Mouse (Mus musculus): Measurements from ENCODE around the gene Cyp4f39. TPM values are rescaled to one million over a fixed set of nuclear protein-coding genes. Genes with fewer than 3 reads are reported as not detected.

Cyp4f39 gene
- total RNA-seq (2014; fragmentation: Nextera tagmentation) (not detected in 2 replicates), total RNA-seq (2017) (0.12 and 0.27 TPM in 2 replicates), polyA plus RNA-seq (2012) (not detected in 2 replicates)

- Histone ChIP-seq H3K4me1 (ENCODE audit: insufficient read depth, low read depth, low read length) (peaks cover 4% of the 10 kb centered on the region; the same call in 1 of the 2 replicates), H3K4me3 (ENCODE audit: low read depth, low read length) (no peak within 1 kb of the TSS), H3K36me3 (replicated peaks) (no peaks in the 10 kb centered on the region), H3K9me3 (replicated peaks) (peaks cover 2% of the 10 kb centered on the region), H3K27me3 (ENCODE audit: insufficient read depth, low read length) (no peaks in the 10 kb centered on the region; the same call in 1 of the 2 replicates)
- ATAC-seq (ENCODE audit: extremely low read depth, insufficient number of reproducible peaks, low FRiP score, poor library complexity, severe bottlenecking) (no peak), DNase-seq (ENCODE audit: low spot score) (no peak)
- no peak for TF ChIP-seq TAL1 (conservative IDR thresholded peaks at IDR 0.05; ENCODE audit: low read depth, low read length)
- TF ChIP-seq CTCF (IDR thresholded peaks at IDR 0.05; ENCODE audit: low read depth, low read length), result no peak
- no peak for TF ChIP-seq GATA1 (IDR thresholded peaks at IDR 0.05; ENCODE audit: borderline replicate concordance, low read length)
- TF ChIP-seq POLR2AphosphoS5 (IDR thresholded peaks at IDR 0.05; ENCODE audit: insufficient replicate concordance, low read depth, low read length), result no peak
- TF ChIP-seq GATA2 (IDR thresholded peaks at IDR 0.05; ENCODE audit: borderline replicate concordance, low read depth, low read length), result no peak
Measured at GRCm38 (mm10) chr17:32452482-32452881, at the start of gene Cyp4f39. Cyp4f39 (plus strand) TSS chr17:32452723.

GRCm38 (mm10) chr17:32402779-32403157, 49.8 kb upstream of the Cyp4f39 start:
- no peak overlapping the region for H3K4me3 ChIP-seq (ENCODE audit: low read depth, low read length)
- TF ChIP-seq POLR2AphosphoS5 (IDR thresholded peaks at IDR 0.05; ENCODE audit: insufficient replicate concordance, low read depth, low read length) (no peak), GATA1 (IDR thresholded peaks at IDR 0.05; ENCODE audit: borderline replicate concordance, low read length) (no peak), CTCF (IDR thresholded peaks at IDR 0.05; ENCODE audit: low read depth, low read length) (no peak), GATA2 (IDR thresholded peaks at IDR 0.05; ENCODE audit: borderline replicate concordance, low read depth, low read length) (no peak), TAL1 (conservative IDR thresholded peaks at IDR 0.05; ENCODE audit: low read depth, low read length) (no peak)

GRCm38 (mm10) chr17:32403417-32403816, 49.1 kb upstream of the Cyp4f39 start, which contains the start of gene Rasal3:
Rasal3 (minus strand) TSS chr17:32403583.
- ATAC-seq (ENCODE audit: extremely low read depth, insufficient number of reproducible peaks, low FRiP score, poor library complexity, severe bottlenecking) (no peak), DNase-seq (ENCODE audit: low spot score) (no peak)
- H3K4me3 ChIP-seq (ENCODE audit: low read depth, low read length), result no peak within 1 kb of the TSS
- H3K27me3 ChIP-seq (ENCODE audit: insufficient read depth, low read length), result peaks cover 16% of the 10 kb centered on the region
- no peak for TF ChIP-seq POLR2AphosphoS5 (IDR thresholded peaks at IDR 0.05; ENCODE audit: insufficient replicate concordance, low read depth, low read length)
- TF ChIP-seq CTCF (IDR thresholded peaks at IDR 0.05; ENCODE audit: low read depth, low read length), result no peak
- TF ChIP-seq GATA1 (IDR thresholded peaks at IDR 0.05; ENCODE audit: borderline replicate concordance, low read length), result no peak
- TF ChIP-seq GATA2 (IDR thresholded peaks at IDR 0.05; ENCODE audit: borderline replicate concordance, low read depth, low read length), result no peak
- no peak for TF ChIP-seq TAL1 (conservative IDR thresholded peaks at IDR 0.05; ENCODE audit: low read depth, low read length)
- no peaks in the 10 kb centered on the region for H3K36me3 ChIP-seq (replicated peaks)
- no peaks in the 10 kb centered on the region for H3K4me1 ChIP-seq (ENCODE audit: insufficient read depth, low read depth, low read length)
- H3K9me3 ChIP-seq (replicated peaks), result no peaks in the 10 kb centered on the region

More at GRCm38 (mm10) chr17:32402779-32403157, 49.8 kb upstream of the Cyp4f39 start:
- H3K36me3 ChIP-seq (replicated peaks), result no peaks in the 10 kb centered on the region
- DNase-seq (ENCODE audit: low spot score) (no peak), ATAC-seq (ENCODE audit: extremely low read depth, insufficient number of reproducible peaks, low FRiP score, poor library complexity, severe bottlenecking) (peak; percentile 63)
- H3K27me3 ChIP-seq (ENCODE audit: insufficient read depth, low read length), result peaks cover 16% of the 10 kb centered on the region
- no peaks in the 10 kb centered on the region for H3K4me1 ChIP-seq (ENCODE audit: insufficient read depth, low read depth, low read length)
- H3K9me3 ChIP-seq (replicated peaks), result no peaks in the 10 kb centered on the region

GRCm38 (mm10) chr17:32411898-32412297, 40.6 kb upstream of the Cyp4f39 start:
- H3K4me1 ChIP-seq (ENCODE audit: insufficient read depth, low read depth, low read length), result no peaks in the 10 kb centered on the region
- no peaks in the 10 kb centered on the region for H3K9me3 ChIP-seq (replicated peaks)
- H3K36me3 ChIP-seq (replicated peaks), result no peaks in the 10 kb centered on the region
- no peak for DNase-seq (ENCODE audit: low spot score)
- TF ChIP-seq TAL1 (conservative IDR thresholded peaks at IDR 0.05; ENCODE audit: low read depth, low read length), result no peak
- no peak for TF ChIP-seq GATA2 (IDR thresholded peaks at IDR 0.05; ENCODE audit: borderline replicate concordance, low read depth, low read length)
- no peak for TF ChIP-seq CTCF (IDR thresholded peaks at IDR 0.05; ENCODE audit: low read depth, low read length)
- TF ChIP-seq POLR2AphosphoS5 (IDR thresholded peaks at IDR 0.05; ENCODE audit: insufficient replicate concordance, low read depth, low read length), result no peak
- TF ChIP-seq GATA1 (IDR thresholded peaks at IDR 0.05; ENCODE audit: borderline replicate concordance, low read length), result no peak
- ATAC-seq (ENCODE audit: extremely low read depth, insufficient number of reproducible peaks, low FRiP score, poor library complexity, severe bottlenecking), result no peak
- peaks cover 10% of the 10 kb centered on the region for H3K27me3 ChIP-seq (ENCODE audit: insufficient read depth, low read length)
- no peak overlapping the region for H3K4me3 ChIP-seq (ENCODE audit: low read depth, low read length)

GRCm38 (mm10) chr17:32415417-32416020, 37.0 kb upstream of the Cyp4f39 start:
- H3K36me3 ChIP-seq (replicated peaks), result no peaks in the 10 kb centered on the region
- no peak for ATAC-seq (ENCODE audit: extremely low read depth, insufficient number of reproducible peaks, low FRiP score, poor library complexity, severe bottlenecking)

GRCm38 (mm10) chr17:32416771-32417170, 35.8 kb upstream of the Cyp4f39 start:
- no peak overlapping the region for H3K4me3 ChIP-seq (ENCODE audit: low read depth, low read length)
- no peaks in the 10 kb centered on the region for H3K9me3 ChIP-seq (replicated peaks)
- DNase-seq (ENCODE audit: low spot score) (no peak), ATAC-seq (ENCODE audit: extremely low read depth, insufficient number of reproducible peaks, low FRiP score, poor library complexity, severe bottlenecking) (no peak)
- peaks cover 14% of the 10 kb centered on the region for H3K27me3 ChIP-seq (ENCODE audit: insufficient read depth, low read length)
- H3K36me3 ChIP-seq (replicated peaks), result no peaks in the 10 kb centered on the region
- H3K4me1 ChIP-seq (ENCODE audit: insufficient read depth, low read depth, low read length), result no peaks in the 10 kb centered on the region
- no peak for TF ChIP-seq POLR2AphosphoS5 (IDR thresholded peaks at IDR 0.05; ENCODE audit: insufficient replicate concordance, low read depth, low read length)
- no peak for TF ChIP-seq CTCF (IDR thresholded peaks at IDR 0.05; ENCODE audit: low read depth, low read length)
- TF ChIP-seq GATA2 (IDR thresholded peaks at IDR 0.05; ENCODE audit: borderline replicate concordance, low read depth, low read length), result no peak
- TF ChIP-seq GATA1 (IDR thresholded peaks at IDR 0.05; ENCODE audit: borderline replicate concordance, low read length), result no peak
- TF ChIP-seq TAL1 (conservative IDR thresholded peaks at IDR 0.05; ENCODE audit: low read depth, low read length), result no peak

More at GRCm38 (mm10) chr17:32415417-32416020, 37.0 kb upstream of the Cyp4f39 start:
- Histone ChIP-seq H3K4me1 (ENCODE audit: insufficient read depth, low read depth, low read length) (no peaks in the 10 kb centered on the region), H3K27me3 (ENCODE audit: insufficient read depth, low read length) (peaks cover 11% of the 10 kb centered on the region), H3K9me3 (replicated peaks) (no peaks in the 10 kb centered on the region), H3K4me3 (ENCODE audit: low read depth, low read length) (no peak overlapping the region)
- no peak for TF ChIP-seq GATA1 (IDR thresholded peaks at IDR 0.05; ENCODE audit: borderline replicate concordance, low read length)
- TF ChIP-seq TAL1 (conservative IDR thresholded peaks at IDR 0.05; ENCODE audit: low read depth, low read length), result no peak
- TF ChIP-seq POLR2AphosphoS5 (IDR thresholded peaks at IDR 0.05; ENCODE audit: insufficient replicate concordance, low read depth, low read length), result no peak
- no peak for TF ChIP-seq CTCF (IDR thresholded peaks at IDR 0.05; ENCODE audit: low read depth, low read length)
- no peak for TF ChIP-seq GATA2 (IDR thresholded peaks at IDR 0.05; ENCODE audit: borderline replicate concordance, low read depth, low read length)
- DNase-seq (ENCODE audit: low spot score), result no peak
